Mouse (Mus musculus): ENCODE data around the gene Glycam1.

Glycam1 gene

GRCm38 (mm10) chr15:103519386-103520378 lies 45.2 kb downstream of the Glycam1 start:
- DNase-seq (ENCODE audit: low spot score in 2 of 2) = no peak

DNA sequence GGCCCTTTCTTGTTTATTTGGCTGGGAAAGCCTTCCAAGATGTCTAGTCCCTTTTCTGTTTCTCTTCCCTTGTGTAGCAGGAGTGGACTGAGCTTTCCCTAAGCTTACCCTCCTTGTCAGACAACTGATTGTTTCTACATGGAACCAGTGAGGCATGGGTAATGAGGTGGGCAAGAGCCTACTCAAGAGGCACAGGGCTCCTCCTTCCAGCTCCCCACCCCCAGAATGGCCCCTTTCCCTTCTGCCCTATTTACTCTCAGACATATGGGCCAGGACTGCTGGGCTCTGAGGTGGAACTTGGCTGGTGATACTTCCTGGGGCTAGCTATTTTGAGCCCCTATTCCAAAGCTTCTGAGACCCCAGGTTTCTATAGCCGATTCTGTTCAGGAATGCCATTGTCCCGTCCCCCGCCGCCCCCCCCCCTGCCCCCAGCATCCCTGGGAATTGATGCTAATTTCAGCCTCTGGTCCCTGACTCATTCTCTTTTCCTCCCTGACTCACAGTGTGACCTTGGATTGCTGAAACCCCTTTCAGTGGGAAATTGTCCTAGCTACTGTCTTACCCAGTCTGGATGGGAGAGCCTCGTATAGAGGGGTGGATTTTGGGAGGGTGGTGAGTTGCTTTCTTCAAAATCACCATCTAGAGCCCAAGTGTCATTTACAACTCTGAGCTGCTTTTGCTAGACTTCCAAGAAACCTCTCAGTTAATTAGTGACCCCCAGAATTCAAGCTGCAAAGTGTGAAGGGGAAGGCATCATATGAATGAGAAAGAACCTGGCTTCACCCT lies 46.1 kb downstream of the Glycam1 start:
- DNase-seq (ENCODE audit: low spot score in 2 of 2) = no peak

DNA sequence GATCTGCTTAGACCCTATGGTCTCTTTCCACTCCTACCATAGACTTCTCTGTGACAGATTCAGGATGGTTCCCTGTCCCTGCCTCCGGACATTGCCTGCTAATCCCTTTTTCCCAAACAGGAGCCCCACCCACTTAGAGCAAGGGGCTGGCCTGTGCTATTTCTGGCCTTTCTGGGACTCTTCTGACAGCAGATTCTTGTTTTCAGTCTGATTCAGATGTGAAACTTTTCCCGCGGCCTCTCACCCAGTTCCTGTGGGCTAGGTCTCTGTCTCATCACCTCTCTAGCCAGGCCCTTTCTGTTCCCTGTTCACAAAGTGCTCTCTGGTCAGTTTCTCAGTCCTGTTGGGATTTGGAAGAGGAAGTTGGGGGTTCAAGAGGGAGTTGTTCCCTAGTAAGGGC lies 50.0 kb downstream of the Glycam1 start:
- DNase-seq (ENCODE audit: low spot score in 2 of 2) = peak; percentile 13 to 18

GRCm38 (mm10) chr15:103514119-103514518 lies 50.8 kb downstream of the Glycam1 start:
- DNase-seq (ENCODE audit: low spot score in 2 of 2) = peak; percentile 47 to 59

DNA sequence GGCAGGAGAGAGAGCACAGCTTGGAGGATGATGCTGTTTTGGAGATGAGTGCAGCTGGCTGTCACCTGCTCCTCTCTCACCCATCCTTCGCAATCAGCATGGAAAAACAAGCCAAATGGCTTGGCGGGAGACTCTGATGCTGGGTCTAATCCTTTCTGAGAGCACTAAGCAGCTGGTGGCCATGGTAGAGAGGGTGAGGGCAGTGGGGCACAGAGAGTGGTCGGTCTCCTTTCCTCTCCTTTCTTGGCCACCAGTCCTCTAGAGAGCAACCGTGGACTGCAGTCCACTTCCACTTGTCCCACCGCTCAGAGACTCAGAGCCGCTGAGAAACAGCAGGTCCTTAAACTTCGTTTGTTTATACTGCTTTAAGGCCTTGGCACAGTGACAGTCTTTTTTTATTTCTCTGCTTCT lies 51.3 kb downstream of the Glycam1 start:
- no peak for DNase-seq (ENCODE audit: low spot score in 2 of 2)

Measured in spleen, postnatal 36 days (tissue).